Mouse (Mus musculus) limb, embryonic 10.5 days (tissue): ENCODE measurements around the gene Gstt4. TPM values are rescaled to one million over a fixed set of nuclear protein-coding genes. Genes with fewer than 3 reads are reported as not detected.

ENCODE experiments used
- DNase-seq: peaks from one replicate; pipeline ENCODE4 v3.0.0-alpha.2; 2017; ENCODE audit warnings: low spot score
- H3K27ac ChIP-seq: fragments of 300-500 bp; sonication (generic); 2 replicates; pipeline ENCODE4 v1.5.1; 2016; ENCODE audit warnings: mild to moderate bottlenecking
- H3K27me3 ChIP-seq: fragments of 300-500 bp; sonication (generic); 2 replicates; pipeline ENCODE4 v1.6.1; 2016; ENCODE audit warnings: low read depth, mild to moderate bottlenecking; ENCODE audit not compliant: poor library complexity, severe bottlenecking
- H3K36me3 ChIP-seq: fragments of 300-500 bp; sonication (generic); 2 replicates; pipeline ENCODE4 v1.6.1; 2016; ENCODE audit warnings: mild to moderate bottlenecking, moderate library complexity
- H3K4me1 ChIP-seq: fragments of 300-500 bp; sonication (generic); 2 replicates; pipeline ENCODE4 v1.6.1; 2016
- H3K4me3 ChIP-seq: fragments of 300-500 bp; sonication (generic); 2 replicates; pipeline ENCODE4 v1.5.1; 2016; ENCODE audit warnings: mild to moderate bottlenecking, moderate library complexity
- H3K9me3 ChIP-seq: fragments of 300-500 bp; sonication (generic); replicated peaks from 2 replicates; pipeline ENCODE4 v1.6.1; 2016; ENCODE audit warnings: mild to moderate bottlenecking
- WGBS: fragments of 180-500 bp; shearing (Covaris S2); methylation state at CpG from one replicate; pipeline ENCODE4 v1.1.7; 2016; 5-methylcytosine and 5-hydroxymethylcytosine counted together
- polyA plus RNA-seq: library from polyadenylated mRNA; unstranded; fragments of >200 nt; fragmentation: Nextera tagmentation; extraction: Ambion mirVana; gene quantifications from 2 replicates; pipeline ENCODE4 v1.2.1, GENCODE M21; 2016

Gstt4 gene
- polyA plus RNA-seq, 1 experiment from 2014 or later: not detected

GRCm38 (mm10) chr10:75797619-75798175, 24.6 kb downstream of the Gstt4 start:
- Histone ChIP-seq H3K4me3 (peak overlapping the region; percentile 52), H3K4me1 (peaks cover 29% of the 10 kb centered on the region), H3K9me3 (no peaks in the 10 kb centered on the region), H3K27ac (peak overlapping the region; percentile 39; the same call in 1 of the 2 replicates), H3K36me3 (no peaks in the 10 kb centered on the region), H3K27me3 (peaks cover 24% of the 10 kb centered on the region)
- 1% methylated on average over 12 of the region's 12 CpGs for WGBS
- DNase-seq: peak; percentile 41

- 51% methylated on average over 11 of the region's 11 CpGs for WGBS
- Histone ChIP-seq H3K27me3 (peaks cover 24% of the 10 kb centered on the region), H3K4me1 (peaks cover 29% of the 10 kb centered on the region), H3K27ac (peak overlapping the region; percentile 39; the same call in 1 of the 2 replicates), H3K36me3 (no peaks in the 10 kb centered on the region), H3K9me3 (no peaks in the 10 kb centered on the region), H3K4me3 (peak overlapping the region; percentile 52)
- DNase-seq: no peak
These were observed 25.4 kb downstream of the Gstt4 start for GRCm38 (mm10) chr10:75796731-75797516.

GRCm38 (mm10) chr10:75794880-75795279, 27.5 kb downstream of the Gstt4 start:
- no peak for DNase-seq

GRCm38 (mm10) chr10:75790773-75791172, 31.6 kb downstream of the Gstt4 start:
- Histone ChIP-seq H3K27me3 (no peaks in the 10 kb centered on the region), H3K36me3 (no peaks in the 10 kb centered on the region), H3K4me3 (no peak overlapping the region), H3K27ac (no peak overlapping the region), H3K4me1 (peaks cover 17% of the 10 kb centered on the region), H3K9me3 (no peaks in the 10 kb centered on the region)
- 20% methylated on average over 7 of the region's 7 CpGs for WGBS
- DNase-seq: no peak

More at GRCm38 (mm10) chr10:75794880-75795279, 27.5 kb downstream of the Gstt4 start:
- Histone ChIP-seq H3K4me1 (peaks cover 34% of the 10 kb centered on the region), H3K27ac (peak overlapping the region; percentile 50), H3K36me3 (no peaks in the 10 kb centered on the region), H3K9me3 (no peaks in the 10 kb centered on the region), H3K4me3 (no peak overlapping the region), H3K27me3 (peaks cover 24% of the 10 kb centered on the region)
- WGBS: 35% methylated on average over 3 of the region's 3 CpGs

- Histone ChIP-seq H3K4me1 (peaks cover 10% of the 10 kb centered on the region), H3K9me3 (no peaks in the 10 kb centered on the region), H3K27me3 (no peaks in the 10 kb centered on the region), H3K27ac (no peak overlapping the region), H3K4me3 (no peak overlapping the region), H3K36me3 (no peaks in the 10 kb centered on the region)
- DNase-seq: no peak
- WGBS: 91% methylated on average over 5 of the region's 5 CpGs
These were observed 32.5 kb downstream of the Gstt4 start for GRCm38 (mm10) chr10:75789841-75790240.

- Histone ChIP-seq H3K27me3 (no peaks in the 10 kb centered on the region), H3K4me1 (peaks cover 5% of the 10 kb centered on the region; the same call in 1 of the 2 replicates), H3K36me3 (no peaks in the 10 kb centered on the region), H3K27ac (no peak overlapping the region), H3K4me3 (no peak overlapping the region), H3K9me3 (no peaks in the 10 kb centered on the region)
- 81% methylated on average over 6 of the region's 6 CpGs for WGBS
- DNase-seq: no peak
These were observed 33.1 kb downstream of the Gstt4 start for GRCm38 (mm10) chr10:75789081-75789735.

- H3K4me1 ChIP-seq: peaks cover 5% of the 10 kb centered on the region; the same call in 1 of the 2 replicates
- no peak overlapping the region for H3K27ac ChIP-seq
- no peaks in the 10 kb centered on the region for H3K27me3 ChIP-seq
- H3K4me3 ChIP-seq: no peak overlapping the region
- 95% methylated on average over 8 of the region's 8 CpGs for WGBS
- no peaks in the 10 kb centered on the region for H3K36me3 ChIP-seq
- DNase-seq: no peak
- no peaks in the 10 kb centered on the region for H3K9me3 ChIP-seq
These were observed 34.1 kb downstream of the Gstt4 start for GRCm38 (mm10) chr10:75788277-75788676.

GRCm38 (mm10) chr10:75785442-75785841, 36.9 kb downstream of the Gstt4 start:
- WGBS: 76% methylated on average over 1 of the region's 1 CpGs
- H3K4me3 ChIP-seq: no peak overlapping the region
- no peaks in the 10 kb centered on the region for H3K36me3 ChIP-seq
- no peak for DNase-seq
- H3K4me1 ChIP-seq: peaks cover 9% of the 10 kb centered on the region
- H3K27ac ChIP-seq: no peak overlapping the region
- H3K27me3 ChIP-seq: peaks cover 19% of the 10 kb centered on the region
- H3K9me3 ChIP-seq: no peaks in the 10 kb centered on the region

GRCm38 (mm10) chr10:75780769-75781578, 41.4 kb downstream of the Gstt4 start, which contains the start of the genes Gm20441 and Gstt3:
TSS of gene Gm20441 (minus strand) at chr10:75780954.
TSS of gene Gstt3 (minus strand) at chr10:75781414.
- Histone ChIP-seq H3K9me3 (no peaks in the 10 kb centered on the region), H3K27ac (peak within 1 kb of the TSS; percentile 66), H3K27me3 (peaks cover 39% of the 10 kb centered on the region), H3K36me3 (no peaks in the 10 kb centered on the region), H3K4me3 (peak within 1 kb of the TSS; percentile 61), H3K4me1 (peaks cover 21% of the 10 kb centered on the region)
- 1% methylated on average over 28 of the region's 28 CpGs for WGBS
- peak; percentile 66 for DNase-seq

- no peaks in the 10 kb centered on the region for H3K9me3 ChIP-seq
- H3K27me3 ChIP-seq: peaks cover 39% of the 10 kb centered on the region
- DNase-seq: no peak
- H3K4me3 ChIP-seq: peak overlapping the region; percentile 61
- no peak overlapping the region for H3K27ac ChIP-seq
- H3K4me1 ChIP-seq: peaks cover 21% of the 10 kb centered on the region
- H3K36me3 ChIP-seq: no peaks in the 10 kb centered on the region
- WGBS: 43% methylated on average over 15 of the region's 15 CpGs
These were observed 42.9 kb downstream of the Gstt4 start for GRCm38 (mm10) chr10:75779206-75780174.

- 88% methylated on average over 2 of the region's 2 CpGs for WGBS
- Histone ChIP-seq H3K27me3 (peaks cover 39% of the 10 kb centered on the region), H3K4me3 (no peak overlapping the region)
These were observed 44.5 kb downstream of the Gstt4 start for GRCm38 (mm10) chr10:75777885-75778284.

More at GRCm38 (mm10) chr10:75777885-75778284, 44.5 kb downstream of the Gstt4 start:
- no peak for DNase-seq
- Histone ChIP-seq H3K36me3 (no peaks in the 10 kb centered on the region), H3K27ac (no peak overlapping the region), H3K4me1 (peaks cover 27% of the 10 kb centered on the region), H3K9me3 (no peaks in the 10 kb centered on the region)
